Mouse (Mus musculus) left cerebral cortex, postnatal 10 days (tissue): ENCODE data around the gene Nup107. TPM values are rescaled to one million over a fixed set of nuclear protein-coding genes. Genes with fewer than 3 reads are reported as not detected.

Experiments used
- DNase-seq, 2 experiments: peaks; one replicate each; pipeline ENCODE4 v3.0.0; 2021 to 2022; ENCODE audit warnings: low spot score in 2 of 2, mixed read lengths in 1 of 2; ENCODE audit errors: extremely low spot score in 1 of 2
- intact Hi-C: fragments of 180-260 bp; cut with DNase I; formaldehyde crosslinking; loops from one replicate; pipeline ENCODE4 v1.15.1; 2025
- total RNA-seq, 2 experiments: library from RNA; stranded (reverse); gene quantifications; 2 replicates each; pipeline ENCODE4 v1.2.3; 2021

Nup107 gene
- total RNA-seq, 2 experiments from 2014 or later, result 16.8 to 18.0 TPM

DNA sequence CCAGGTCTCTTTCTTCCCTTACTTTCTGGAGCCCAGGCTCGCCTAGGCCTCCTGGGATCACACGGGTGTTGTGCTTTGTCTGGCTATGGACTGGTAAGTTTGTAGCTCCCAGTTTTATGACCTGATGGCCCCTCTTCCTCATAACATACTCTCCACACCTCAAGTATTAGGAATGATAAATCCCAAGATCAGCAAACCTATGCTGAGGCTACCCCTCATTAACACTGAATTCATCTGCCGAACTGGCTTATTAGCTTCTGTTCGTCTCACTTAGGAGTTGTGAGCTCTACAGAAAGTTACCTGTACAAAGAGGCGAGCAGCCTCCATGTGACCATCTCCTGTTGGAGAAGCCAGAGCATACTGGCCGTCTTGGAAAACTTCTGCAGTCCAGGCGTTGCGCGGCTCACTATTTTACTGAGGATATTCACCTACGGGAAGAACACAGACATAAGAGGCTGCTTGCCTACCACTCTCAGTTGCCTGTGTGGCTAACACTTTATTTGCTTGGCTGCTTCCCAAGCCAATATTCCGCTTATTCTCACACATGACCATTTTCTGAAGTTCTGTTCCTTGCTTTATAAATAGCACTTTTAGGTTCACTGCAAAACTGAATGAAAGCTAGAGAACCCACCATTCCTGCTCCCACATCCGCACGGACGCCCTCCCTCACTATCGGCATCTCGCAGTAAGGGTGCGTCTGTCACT, 11.3 kb downstream of the Nup107 start:
- intact Hi-C loops, result no loop called here

DNA sequence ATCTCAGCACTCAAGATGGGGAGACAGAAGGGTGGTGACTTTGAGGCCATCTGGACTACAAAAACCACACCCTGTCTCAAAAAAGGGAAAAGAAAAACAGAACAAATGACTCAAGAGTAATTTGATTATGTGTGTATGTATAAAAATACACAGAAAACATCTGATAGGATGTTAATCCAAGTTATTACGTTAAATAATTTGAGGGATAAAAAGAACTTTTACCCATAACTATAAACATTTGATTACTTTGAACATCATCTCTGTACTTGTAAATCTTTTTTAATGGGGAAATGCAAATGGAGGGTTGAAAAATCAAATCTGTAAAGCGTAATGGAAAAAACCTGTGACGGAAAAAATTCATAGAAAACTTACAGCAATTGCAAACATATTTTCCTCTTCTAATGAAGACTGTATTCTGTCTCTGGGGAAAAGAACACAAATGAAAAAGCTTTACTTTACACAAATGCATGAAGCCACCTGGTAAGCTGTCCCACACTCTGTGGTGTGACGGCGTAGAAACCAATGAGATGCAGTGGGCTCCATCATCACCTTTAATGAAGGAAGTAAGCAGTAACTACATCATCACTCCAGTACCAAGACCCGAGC, 12.1 kb downstream of the Nup107 start:
- intact Hi-C loops, result no loop called here

More for the DNA sequence above, 11.3 kb downstream of the Nup107 start:
- no peak for DNase-seq

DNA sequence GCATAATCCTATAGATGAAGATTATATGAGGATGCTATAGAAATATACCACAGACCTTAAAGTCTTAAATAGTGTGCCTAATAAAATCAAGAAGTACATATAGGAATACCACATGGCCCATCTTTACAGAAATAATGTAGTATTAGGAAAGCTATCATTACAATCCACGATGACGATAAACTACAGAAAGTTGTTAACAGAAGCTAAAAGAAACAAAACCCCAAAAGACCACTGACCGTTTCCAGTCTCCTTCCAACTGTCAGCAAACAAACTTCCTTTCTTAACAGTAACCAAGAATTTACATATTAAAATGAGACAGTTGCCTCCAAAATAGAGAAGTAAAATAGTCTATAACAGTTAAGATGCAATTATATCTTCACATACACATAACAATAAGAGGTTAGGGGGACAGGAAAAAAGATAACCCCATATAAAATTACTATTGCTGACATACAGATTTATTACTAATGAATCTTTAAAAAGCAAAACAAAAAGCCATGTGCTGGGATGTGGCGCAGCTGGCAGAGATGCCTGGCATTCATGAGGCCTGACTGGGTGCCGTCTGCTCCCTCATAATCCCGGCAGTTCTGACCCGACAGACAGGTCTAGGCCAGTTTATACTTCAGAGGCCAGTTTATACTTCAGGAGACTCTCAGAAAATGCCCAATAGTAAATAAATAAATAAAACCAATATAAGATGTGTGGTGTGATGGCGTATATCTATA, 12.8 kb downstream of the Nup107 start:
- intact Hi-C loops, result loop anchor here (5.0 kb wide), 1 partner anchor 43 kb away; no protein-coding TSS in a partner anchor
- DNase-seq, result no peak

More for the DNA sequence above, 12.1 kb downstream of the Nup107 start:
- no peak for DNase-seq

DNA sequence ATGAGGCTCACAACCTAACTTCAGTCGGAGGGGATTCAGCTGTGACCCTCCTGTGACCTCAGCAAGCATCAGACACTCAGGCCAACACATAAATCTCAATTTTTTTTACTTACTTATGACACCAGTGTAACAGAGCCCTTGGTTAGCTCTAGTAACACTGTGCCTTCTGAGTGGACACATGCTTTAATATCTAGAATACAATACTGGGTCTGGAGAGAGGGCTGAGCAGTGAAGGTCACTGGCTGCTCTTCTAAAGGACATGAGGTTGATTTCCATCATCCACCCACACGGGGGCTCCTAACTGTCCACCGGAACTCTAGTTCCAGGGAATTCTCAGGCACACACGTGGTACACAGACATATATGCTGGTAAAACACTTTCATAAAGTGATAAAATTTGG, 13.6 kb downstream of the Nup107 start:
- intact Hi-C loops, result loop anchor here (5.0 kb wide), 1 partner anchor 43 kb away; no protein-coding TSS in a partner anchor
- DNase-seq, result no peak

DNA sequence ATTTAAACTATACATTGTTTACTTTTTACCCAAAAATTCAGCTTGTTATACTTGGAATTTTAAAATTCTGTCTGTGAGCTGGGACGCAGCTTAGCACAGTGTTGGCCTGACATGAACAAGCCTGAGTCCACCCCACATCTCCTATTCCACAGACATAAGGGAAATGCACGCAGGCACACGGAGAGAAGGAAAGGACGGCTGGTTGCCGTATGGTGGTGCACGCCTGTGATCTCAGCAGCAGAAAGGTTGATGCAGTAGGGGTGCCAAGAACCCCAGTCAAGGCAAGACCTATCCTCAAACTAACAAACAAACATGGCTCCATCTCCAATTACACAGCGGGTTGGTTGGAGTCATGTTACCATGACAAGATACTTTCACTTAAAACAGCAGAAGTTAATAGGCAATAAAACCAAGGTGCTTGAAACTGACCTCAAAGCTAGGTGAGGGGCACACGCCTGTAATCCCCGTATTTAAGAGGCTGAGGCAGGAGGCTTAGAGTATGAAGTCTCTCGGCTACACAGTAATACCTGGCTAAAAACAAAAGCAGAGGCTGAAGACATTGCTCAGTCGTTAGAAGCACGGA, 14.1 kb downstream of the Nup107 start:
- no peak for DNase-seq
- intact Hi-C loops, result loop anchor here (5.0 kb wide), 1 partner anchor 44 kb away; no protein-coding TSS in a partner anchor

DNA sequence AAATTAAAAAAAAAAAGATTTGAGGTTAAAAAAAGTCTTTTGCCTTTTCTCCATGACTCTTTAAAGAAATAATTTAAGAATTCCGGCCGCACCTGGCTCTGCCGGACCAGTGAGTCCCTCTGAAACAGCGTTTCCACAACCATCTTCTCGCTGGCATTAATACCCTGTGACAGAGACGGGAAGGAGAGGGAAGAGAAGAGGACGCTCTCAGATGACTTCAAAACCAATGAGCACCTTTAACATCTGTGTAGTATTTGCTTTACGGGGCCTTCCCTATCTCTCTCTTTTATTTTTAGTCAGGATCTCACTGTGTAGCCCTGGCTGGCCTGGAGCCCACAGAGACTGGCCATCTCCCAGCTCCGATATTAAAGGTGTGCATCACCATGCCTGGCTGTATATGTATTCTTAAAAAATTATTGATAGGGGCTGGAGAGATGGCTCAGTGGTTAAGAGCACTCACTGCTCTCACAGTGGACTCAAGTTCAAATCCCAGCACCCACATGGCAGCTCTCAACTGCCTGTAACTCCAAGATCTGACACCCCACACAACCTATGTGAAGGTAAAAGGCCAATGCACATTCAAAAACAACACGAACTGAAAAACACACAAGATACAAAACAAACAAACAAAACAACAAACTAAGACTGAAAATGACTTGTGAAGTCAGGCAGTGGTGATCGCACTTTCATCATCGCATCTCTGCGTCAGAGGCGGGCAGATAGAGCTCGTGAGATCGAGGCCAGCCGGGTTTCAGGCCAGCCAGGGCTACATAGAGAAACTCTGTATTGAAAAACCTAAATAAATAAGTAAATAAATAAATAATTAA, 14.8 kb downstream of the Nup107 start:
- intact Hi-C loops, result loop anchor here (5.0 kb wide), 1 partner anchor 45 kb away; no protein-coding TSS in a partner anchor

DNA sequence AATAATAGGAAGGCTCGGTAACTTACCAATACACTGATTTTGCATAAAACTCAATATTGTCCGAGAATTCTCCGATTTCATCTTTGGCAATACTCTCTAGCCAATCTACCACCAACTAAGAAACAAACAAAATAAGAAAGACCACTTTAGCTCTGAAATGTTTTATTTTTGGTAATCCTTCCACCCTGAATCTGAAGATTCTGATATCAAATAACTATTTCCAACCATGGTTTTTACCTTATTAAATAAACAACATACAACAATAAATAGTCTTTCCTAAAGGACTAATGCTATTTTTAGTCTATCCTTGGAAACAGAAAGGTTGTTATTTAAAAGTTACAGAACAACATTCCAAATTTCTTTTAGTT, 15.4 kb downstream of the Nup107 start:
- intact Hi-C loops, result loop anchor here (5.0 kb wide), 1 partner anchor 45 kb away; no protein-coding TSS in a partner anchor
- DNase-seq, result no peak

More for the DNA sequence above, 14.8 kb downstream of the Nup107 start:
- no peak for DNase-seq

DNA sequence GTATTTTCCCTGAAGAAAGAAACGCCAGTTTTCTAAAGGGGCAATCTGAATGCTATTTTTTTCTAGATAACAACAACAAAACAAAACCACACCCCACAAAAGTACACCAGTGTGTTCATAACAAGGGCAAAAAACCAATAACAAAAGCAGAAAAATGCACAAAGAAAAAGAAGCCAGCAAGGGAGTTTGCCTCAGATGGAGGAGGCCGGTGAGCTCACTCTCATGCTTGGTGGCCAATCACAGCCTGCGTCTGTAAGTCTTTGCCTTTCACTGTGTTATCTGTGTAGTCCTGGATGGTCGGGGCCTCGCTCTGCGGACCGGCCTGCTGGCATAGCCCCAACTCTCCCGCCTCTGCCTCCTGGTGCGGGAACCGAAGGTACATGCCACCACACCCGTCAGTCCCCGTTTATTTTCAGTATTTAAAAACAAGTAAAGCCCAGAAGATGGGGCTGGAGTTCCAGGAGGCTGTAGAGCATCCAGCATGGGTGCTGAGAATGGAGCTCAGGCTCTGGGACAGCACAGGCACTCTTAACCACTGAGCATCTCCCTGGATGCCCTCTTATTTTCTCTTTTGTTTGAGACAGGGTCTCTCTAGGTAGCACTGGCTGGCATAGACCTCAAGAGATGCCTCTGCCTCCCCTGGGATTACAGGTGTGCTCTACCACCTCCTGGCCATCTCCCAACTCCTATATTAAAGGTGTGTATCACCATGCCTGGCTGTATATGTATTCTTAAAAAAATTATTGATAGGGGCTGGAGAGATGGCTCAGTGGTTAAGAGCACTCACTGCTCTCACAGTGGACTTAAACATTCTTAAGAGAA, 16.0 kb downstream of the Nup107 start:
- intact Hi-C loops, result loop anchor here (5.0 kb wide), 1 partner anchor 46 kb away; no protein-coding TSS in a partner anchor
- DNase-seq, result no peak

DNA sequence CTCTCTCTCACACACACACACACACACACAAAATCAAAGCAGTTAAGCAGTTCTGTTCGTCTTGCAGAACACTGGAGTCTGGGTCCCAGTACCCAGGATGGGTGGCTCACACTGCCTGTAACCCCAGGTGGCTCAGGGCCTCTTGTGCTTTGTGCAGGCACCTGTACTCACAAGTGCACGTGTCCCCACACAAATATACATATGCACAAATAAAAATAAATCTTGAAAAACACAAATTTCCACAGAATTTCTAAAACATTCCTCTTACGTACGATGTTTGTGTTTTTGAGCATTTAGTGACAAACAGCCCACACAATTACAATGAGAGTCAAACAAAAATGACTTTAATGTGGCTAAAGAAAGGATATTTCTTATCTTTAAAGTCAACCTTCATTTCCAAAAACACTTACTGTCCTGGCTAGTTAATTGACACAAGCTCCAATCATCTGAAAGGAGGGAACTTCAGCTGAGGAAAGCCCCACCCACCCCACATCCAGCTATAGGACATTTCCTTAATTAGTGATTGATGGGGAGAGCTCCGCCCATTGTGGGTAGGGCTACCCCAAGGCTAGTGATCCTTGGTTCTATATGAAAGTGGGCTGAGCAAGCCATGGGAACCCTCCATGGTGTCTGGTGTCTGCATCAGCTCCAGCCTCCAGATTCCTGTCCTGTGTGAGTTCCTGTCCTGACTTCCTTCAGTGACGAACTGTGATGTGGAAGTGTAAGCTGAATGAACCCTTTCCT, 16.9 kb downstream of the Nup107 start:
- DNase-seq, result no peak
- intact Hi-C loops, result loop anchor here (5.0 kb wide), 1 partner anchor 47 kb away; no protein-coding TSS in a partner anchor

DNA sequence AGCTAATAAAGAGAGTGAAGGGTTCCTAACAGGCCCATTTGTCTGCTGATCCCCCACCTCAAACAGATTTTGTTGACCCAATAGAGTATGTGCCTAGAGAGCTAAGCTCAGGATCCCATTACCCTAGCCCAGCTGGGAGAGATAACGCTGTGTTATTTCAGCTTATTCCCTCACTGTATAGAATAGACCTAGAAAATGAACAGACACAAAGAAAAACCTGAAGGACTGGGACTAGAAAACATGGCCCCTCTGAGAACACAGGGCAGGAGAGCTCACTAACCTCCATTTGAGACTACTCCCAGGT, 17.7 kb downstream of the Nup107 start:
- intact Hi-C loops, result loop anchor here (5.0 kb wide), 1 partner anchor 48 kb away; no protein-coding TSS in a partner anchor
- DNase-seq, result no peak

DNA sequence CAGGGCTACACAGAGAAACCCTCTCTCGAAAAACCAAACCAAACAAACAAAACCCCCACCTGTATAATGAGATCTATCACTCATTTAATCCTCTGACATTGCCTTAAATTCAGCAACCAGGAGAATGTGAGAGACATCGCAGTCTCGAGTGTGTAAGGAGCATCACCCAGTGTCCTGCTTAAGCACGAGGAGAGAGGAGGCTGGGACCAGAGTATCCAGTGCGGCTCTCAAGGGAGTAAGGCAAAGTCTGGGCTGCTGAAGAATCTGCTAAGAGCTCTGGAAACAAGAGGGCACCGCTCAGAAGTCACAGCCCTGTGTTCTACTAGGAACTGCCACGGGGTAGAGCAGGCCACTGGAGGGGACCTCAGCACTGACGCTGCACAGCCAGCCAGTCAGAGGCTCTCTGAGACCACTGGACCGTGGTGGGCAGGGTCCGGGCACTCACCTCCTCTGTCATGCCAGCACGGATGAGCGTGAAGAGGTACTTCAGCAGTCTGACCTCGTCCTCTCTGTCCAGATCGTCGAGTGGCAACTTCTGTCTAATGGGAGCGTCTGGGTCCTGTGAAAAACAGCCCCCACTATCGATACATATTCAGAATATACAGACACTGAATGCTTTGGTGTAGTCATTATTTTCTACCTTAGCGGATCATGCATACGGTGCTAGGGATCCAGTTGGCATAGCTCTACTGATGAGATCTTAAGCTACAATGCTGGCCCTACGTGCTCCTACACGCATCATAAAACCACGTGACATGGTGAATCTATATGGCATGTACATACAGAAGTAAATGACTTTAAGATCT, 18.3 kb downstream of the Nup107 start:
- intact Hi-C loops, result no loop called here
- no peak for DNase-seq

DNA sequence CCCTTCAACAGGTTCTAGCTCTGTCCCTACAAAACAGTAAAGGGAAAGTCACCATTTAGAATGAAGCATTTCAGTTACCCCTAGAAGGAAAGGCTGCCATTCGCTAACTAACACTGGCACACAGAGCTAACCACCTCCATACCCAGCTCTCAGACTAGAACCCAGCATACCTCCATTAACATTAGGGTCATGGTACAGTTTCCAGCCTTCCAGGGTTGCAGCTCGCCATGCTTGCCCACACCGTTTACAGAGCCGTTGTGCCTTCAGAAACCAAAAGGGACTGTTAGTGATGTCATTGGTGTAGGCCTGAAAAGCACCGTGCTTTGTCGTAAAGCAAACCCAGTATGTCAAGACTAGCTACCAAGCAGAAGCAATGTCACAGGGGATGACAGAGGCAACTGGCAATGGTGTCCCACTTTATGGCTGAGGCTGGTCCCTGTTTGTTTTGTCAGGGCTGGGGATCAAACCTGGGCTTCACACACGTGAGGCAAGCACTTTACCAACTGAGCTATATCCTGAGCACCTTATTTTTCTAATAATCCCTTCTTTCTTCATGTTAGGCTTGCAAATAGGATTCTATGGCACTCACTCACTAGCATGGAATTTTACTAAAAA, 19.3 kb downstream of the Nup107 start:
- intact Hi-C loops, result no loop called here
- no peak for DNase-seq

DNA sequence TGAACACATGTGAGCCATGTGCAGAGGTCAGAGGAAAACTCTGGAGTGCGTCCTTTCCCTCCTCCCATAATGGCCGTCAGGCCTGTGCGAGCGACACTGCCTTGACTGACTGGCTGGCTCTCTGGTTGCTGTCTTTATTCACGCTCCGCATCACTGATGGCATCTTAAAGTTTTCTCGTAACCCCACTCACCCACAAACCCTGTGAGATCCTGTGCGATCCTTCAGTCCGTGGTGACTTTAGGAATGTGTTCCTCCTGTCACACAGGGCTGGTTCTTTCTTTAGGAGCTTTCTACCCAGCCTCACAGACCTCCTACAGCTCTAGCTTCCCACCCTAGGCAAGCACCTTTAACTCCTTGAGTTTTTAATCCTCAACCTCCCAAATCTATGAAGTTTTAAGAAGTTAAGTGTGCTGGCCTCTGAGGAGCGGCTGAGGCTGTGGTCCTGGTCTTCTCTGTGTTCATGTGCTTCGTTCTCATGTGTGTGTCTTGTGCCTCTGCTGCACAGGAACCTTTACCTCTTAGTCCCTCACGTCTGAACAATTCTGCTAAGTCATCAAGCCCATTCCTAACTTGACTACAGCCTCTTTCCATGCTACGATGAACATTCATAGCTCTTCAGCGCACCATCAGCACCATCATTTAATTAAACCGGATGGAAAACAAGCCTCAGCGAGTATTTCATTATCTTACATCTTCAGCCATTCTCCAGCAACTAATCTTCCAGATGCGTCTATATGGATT, 20.0 kb downstream of the Nup107 start:
- intact Hi-C loops, result no loop called here

DNA sequence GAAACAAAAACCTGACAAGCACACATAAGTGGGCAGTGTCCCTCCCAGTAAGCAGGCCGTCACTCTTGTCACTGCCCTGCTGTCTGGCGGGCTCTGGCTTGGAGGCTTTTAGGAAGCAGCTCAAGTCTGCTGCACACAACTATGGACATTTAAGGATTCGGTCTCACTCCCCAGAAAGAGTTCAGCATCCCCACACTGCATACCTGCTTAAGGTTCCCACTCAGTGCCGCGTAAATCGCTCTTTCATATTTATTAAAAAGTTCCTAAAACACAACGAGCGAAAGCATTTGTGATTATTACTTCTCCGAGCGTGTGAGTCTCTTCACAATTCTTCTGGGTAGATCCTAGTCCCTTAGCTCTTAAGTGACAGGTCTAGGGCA, 21.4 kb downstream of the Nup107 start:
- DNase-seq, result no peak

More for the DNA sequence above, 20.0 kb downstream of the Nup107 start:
- DNase-seq, result no peak

More for the DNA sequence above, 21.4 kb downstream of the Nup107 start:
- intact Hi-C loops, result no loop called here
